Mouse (Mus musculus) bone marrow macrophage, adult 2 months (primary cell): ENCODE results near the gene Ccnd1. TPM values are rescaled to one million over a fixed set of nuclear protein-coding genes. Genes with fewer than 3 reads are reported as not detected.
A peak's percentile ranks its signal among the peaks of the same experiment; 100 is the strongest.

Experiments used
- H3K27ac ChIP-seq: 2 replicates; pipeline ENCODE4 v1.5.1; 2012; ENCODE audit warnings: low read depth, low read length; ENCODE audit not compliant: insufficient read depth
- H3K4me1 ChIP-seq: 2 replicates; pipeline ENCODE4 v1.6.1; 2012; ENCODE audit warnings: low read length; ENCODE audit not compliant: control insufficient read depth, insufficient read depth
- H3K4me3 ChIP-seq: 2 replicates; pipeline ENCODE4 v1.5.1; 2012; ENCODE audit warnings: mild to moderate bottlenecking, low read length, moderate library complexity; ENCODE audit not compliant: insufficient read depth
- CTCF ChIP-seq: IDR thresholded peaks from 2 replicates; pipeline ENCODE4 v1.5.1; 2012; ENCODE audit warnings: low read depth, mild to moderate bottlenecking, low read length, moderate library complexity
- POLR2A ChIP-seq: IDR thresholded peaks from 2 replicates; pipeline ENCODE4 v1.6.1; 2012; ENCODE audit warnings: mild to moderate bottlenecking, low read depth, low read length, borderline replicate concordance
- polyA plus RNA-seq: library from polyadenylated mRNA; stranded (reverse); fragments of >200 nt; gene quantifications from 2 replicates; pipeline ENCODE4 v1.2.4, GENCODE M21; 2012; ENCODE audit not compliant: missing spikeins, insufficient read depth, insufficient read length

The Ccnd1 gene
- 31.4 and 31.9 TPM in 2 replicates for polyA plus RNA-seq

DNA sequence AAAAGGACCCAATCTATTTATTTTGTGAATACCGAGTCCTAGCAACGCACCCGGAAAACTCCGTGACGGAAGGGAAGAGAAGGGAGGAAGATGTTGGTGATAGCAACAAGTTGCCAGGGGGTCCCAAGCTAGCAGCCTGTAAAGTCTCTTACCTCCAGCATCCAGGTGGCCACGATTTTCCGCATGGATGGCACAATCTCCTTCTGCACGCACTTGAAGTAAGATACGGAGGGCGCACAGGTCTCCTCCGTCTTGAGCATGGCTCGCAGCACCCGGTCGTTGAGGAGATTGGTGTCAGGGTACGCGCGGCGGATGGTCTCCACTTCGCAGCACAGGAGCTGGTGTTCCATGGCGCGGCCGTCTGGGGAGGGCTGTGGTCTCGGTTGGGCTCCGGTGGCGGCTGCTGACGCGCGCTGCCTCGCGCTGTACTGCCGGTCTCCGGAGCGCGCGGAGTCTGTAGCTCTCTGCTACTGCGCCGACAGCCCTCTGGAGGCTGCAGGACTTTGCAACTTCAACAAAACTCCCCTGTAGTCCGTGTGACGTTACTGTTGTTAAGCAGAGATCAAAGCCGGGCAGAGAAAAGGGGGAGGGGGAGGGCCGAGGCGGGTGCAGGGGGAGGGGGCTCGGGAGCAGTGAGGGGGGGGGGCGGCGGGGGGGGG is at the start of gene Ccnd1:
Gene Ccnd1 (minus strand): TSS at position 582 of the 659 bp plus-strand sequence.
- peaks cover 9% of the 10 kb centered on the region for H3K4me1 ChIP-seq
- peak within 1 kb of the TSS; percentile 93 for H3K27ac ChIP-seq
- TF ChIP-seq POLR2A: no peak

GRCm38 (mm10) chr7:144988856-144989255 is 49.1 kb upstream of the Ccnd1 start:
- no peak for TF ChIP-seq POLR2A
- TF ChIP-seq CTCF: no peak
- H3K27ac ChIP-seq: no peak overlapping the region
- H3K4me3 ChIP-seq: no peak overlapping the region
- peaks cover 3% of the 10 kb centered on the region for H3K4me1 ChIP-seq

More for the DNA sequence above, at the start of gene Ccnd1:
- peak within 1 kb of the TSS; percentile 83 for H3K4me3 ChIP-seq

- no peak overlapping the region for H3K4me3 ChIP-seq
- H3K4me1 ChIP-seq: peaks cover 21% of the 10 kb centered on the region
- H3K27ac ChIP-seq: no peak overlapping the region
- no peak for TF ChIP-seq CTCF
- no peak for TF ChIP-seq POLR2A
Measured at GRCm38 (mm10) chr7:144985100-144985499, 45.4 kb upstream of the Ccnd1 start.

DNA sequence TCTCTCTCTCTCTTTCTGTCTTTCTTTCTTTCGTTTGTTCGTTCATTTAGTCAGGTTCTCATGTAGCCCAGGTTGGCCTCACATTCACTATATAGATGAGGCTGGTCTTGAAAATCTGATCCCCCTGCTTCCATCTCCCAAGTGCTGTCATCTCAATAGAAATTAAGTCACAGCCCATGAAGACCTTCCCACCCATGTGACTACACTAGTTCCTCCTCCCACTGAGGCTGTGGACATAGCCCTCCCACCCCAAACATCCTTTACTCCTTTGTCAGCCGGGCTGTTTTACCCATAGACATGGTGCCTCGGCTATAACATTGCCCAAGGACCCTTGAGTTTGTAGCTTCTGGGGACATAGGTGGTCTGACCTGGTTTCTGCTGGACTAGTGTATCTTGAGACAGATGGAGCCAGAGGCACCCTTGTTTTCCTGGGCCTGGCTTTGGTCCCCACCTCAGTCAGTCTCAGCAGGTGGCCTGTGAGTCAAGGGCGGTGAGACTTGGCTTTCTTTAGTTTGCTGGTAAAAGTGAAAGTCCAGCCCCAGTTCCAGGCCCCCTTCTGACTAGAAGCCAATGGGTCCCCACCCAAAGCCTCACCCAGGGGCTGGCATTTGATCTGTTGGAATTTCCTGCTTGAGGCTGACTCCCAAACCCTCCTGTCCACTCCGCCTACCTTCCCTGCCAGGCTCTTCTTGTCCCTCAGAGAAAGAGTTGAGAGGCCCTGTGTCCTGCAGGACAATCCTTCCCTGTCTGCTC is 42.8 kb upstream of the Ccnd1 start:
- TF ChIP-seq CTCF: no peak
- TF ChIP-seq POLR2A: no peak
- Histone ChIP-seq H3K4me1 (peaks cover 27% of the 10 kb centered on the region), H3K4me3 (no peak overlapping the region), H3K27ac (no peak overlapping the region)

DNA sequence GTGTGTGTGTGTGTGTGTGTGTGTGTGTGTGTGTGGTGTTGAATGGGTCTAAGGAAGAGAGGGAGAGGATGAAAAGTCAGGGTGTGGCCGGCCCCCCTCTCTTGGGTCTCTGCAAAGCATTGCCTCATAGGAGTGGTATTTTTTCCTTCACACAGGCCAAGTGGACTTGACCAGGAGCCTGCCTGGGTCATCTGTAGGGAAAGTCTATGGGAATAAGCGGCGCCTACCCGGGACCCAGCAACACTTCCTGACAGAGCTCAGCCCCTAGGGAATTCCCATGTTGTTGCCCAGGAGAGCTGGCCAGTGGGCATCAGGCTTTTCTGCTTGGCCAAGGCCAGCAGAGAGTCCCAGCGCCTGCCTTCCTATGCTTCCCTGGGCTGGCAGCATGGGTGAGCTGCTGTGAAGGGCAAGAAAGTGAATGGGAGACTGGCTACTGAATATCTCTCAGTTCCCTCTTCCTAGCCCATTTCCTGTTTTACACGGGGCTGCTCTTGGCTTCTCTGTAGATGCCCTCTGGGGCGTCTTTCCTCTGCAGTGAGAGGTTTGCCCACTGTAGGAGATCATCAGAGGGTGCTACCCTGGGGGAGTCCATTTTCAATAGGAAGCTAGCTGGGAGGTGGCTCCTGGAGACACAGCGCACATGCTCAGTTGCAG is 41.8 kb upstream of the Ccnd1 start:
- Histone ChIP-seq H3K27ac (no peak overlapping the region), H3K4me3 (no peak overlapping the region), H3K4me1 (peaks cover 27% of the 10 kb centered on the region)
- TF ChIP-seq POLR2A: no peak

- no peak overlapping the region for H3K4me3 ChIP-seq
- H3K27ac ChIP-seq: no peak overlapping the region
- no peak for TF ChIP-seq POLR2A
- no peak for TF ChIP-seq CTCF
- peaks cover 25% of the 10 kb centered on the region for H3K4me1 ChIP-seq
Measured at GRCm38 (mm10) chr7:144979814-144980213, 40.1 kb upstream of the Ccnd1 start.

- H3K4me1 ChIP-seq: peaks cover 21% of the 10 kb centered on the region
- H3K4me3 ChIP-seq: no peak overlapping the region
- no peak for TF ChIP-seq CTCF
- TF ChIP-seq POLR2A: no peak
- H3K27ac ChIP-seq: no peak overlapping the region
Measured at GRCm38 (mm10) chr7:144977121-144977520, 37.4 kb upstream of the Ccnd1 start.

- Histone ChIP-seq H3K4me1 (peaks cover 12% of the 10 kb centered on the region), H3K27ac (no peak overlapping the region), H3K4me3 (no peak overlapping the region)
- TF ChIP-seq POLR2A: no peak
- TF ChIP-seq CTCF: no peak
Measured at GRCm38 (mm10) chr7:144973461-144973860, 33.7 kb upstream of the Ccnd1 start.

- Histone ChIP-seq H3K4me3 (no peak overlapping the region), H3K4me1 (peaks cover 12% of the 10 kb centered on the region), H3K27ac (no peak overlapping the region)
- no peak for TF ChIP-seq CTCF
- no peak for TF ChIP-seq POLR2A
Measured at GRCm38 (mm10) chr7:144971769-144972168, 32.0 kb upstream of the Ccnd1 start.
